Mouse (Mus musculus) liver, postnatal 0 days (tissue): ENCODE measurements around the gene Zfp628.

Experiments used
- CTCF ChIP-seq: sonication (generic); IDR thresholded peaks from 2 replicates; pipeline ENCODE4 v1.5.1; 2016; ENCODE audit warnings: antibody characterized with exemption, low read depth
- EP300 ChIP-seq: IDR thresholded peaks from 2 replicates; pipeline ENCODE4 v1.6.1; 2016; ENCODE audit warnings: antibody characterized with exemption, low read depth, mild to moderate bottlenecking

DNA sequence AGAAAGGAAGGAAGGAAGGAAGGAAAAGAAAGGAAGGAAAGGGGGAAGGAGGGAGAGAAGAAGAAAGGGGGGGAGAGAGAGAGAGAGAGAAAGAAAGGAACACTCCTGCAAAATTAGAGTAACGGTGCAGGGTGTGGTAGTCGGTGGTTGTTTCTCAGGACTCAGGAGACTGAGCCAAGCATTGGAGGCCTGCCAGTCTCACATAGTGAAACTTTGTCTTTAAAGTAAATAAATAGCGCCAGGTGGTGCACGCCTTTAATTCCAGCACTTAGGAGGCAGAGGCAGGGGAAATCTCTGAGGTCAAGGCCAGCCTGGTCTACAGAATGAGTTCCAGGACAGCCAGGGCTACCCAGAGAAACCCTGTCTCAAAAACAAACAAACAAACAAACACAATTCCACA lies 28.3 kb upstream of the Zfp628 start:
- TF ChIP-seq CTCF (no peak), EP300 (no peak)
